Mouse (Mus musculus) limb, embryonic 15.5 days (tissue): Measurements from ENCODE around the gene Cnpy1. TPM values are rescaled to one million over a fixed set of nuclear protein-coding genes. Genes with fewer than 3 reads are reported as not detected.

ENCODE experiments used
- ATAC-seq: fragments of 200-750 bp; cut with Nextera tagmentation; 2 replicates; pipeline ENCODE4 v1.8.0; 2017; ENCODE audit warnings: low read depth, moderate TSS enrichment; ENCODE audit not compliant: insufficient number of reproducible peaks, low FRiP score, low TSS enrichment
- H3K27ac ChIP-seq: fragments of 300-500 bp; sonication (generic); 2 replicates; pipeline ENCODE4 v1.5.1; 2015; ENCODE audit warnings: moderate library complexity, mild to moderate bottlenecking, inconsistent platforms
- H3K27me3 ChIP-seq: fragments of 300-500 bp; sonication (generic); 2 replicates; pipeline ENCODE4 v1.6.1; 2015; ENCODE audit warnings: inconsistent platforms
- H3K36me3 ChIP-seq: fragments of 300-500 bp; sonication (generic); 2 replicates; pipeline ENCODE4 v1.6.1; 2015; ENCODE audit warnings: inconsistent platforms
- H3K4me1 ChIP-seq: fragments of 300-500 bp; sonication (generic); 2 replicates; pipeline ENCODE4 v1.6.1; 2015; ENCODE audit warnings: inconsistent platforms
- H3K4me2 ChIP-seq: fragments of 300-500 bp; sonication (generic); 2 replicates; pipeline ENCODE4 v1.6.1; 2015; ENCODE audit warnings: mild to moderate bottlenecking, inconsistent platforms
- H3K4me3 ChIP-seq: fragments of 300-500 bp; sonication (generic); 2 replicates; pipeline ENCODE4 v1.5.1; 2015; ENCODE audit warnings: mild to moderate bottlenecking, inconsistent platforms
- H3K9ac ChIP-seq: fragments of 300-500 bp; sonication (generic); 2 replicates; pipeline ENCODE4 v1.6.1; 2015; ENCODE audit warnings: inconsistent platforms
- H3K9me3 ChIP-seq: fragments of 300-500 bp; sonication (generic); 2 replicates; pipeline ENCODE4 v1.6.1; 2016; ENCODE audit warnings: inconsistent platforms
- WGBS: fragments of 180-500 bp; shearing (Covaris S2); methylation state at CpG from one replicate; pipeline ENCODE4 v1.1.7; 2015; 5-methylcytosine and 5-hydroxymethylcytosine counted together
- polyA plus RNA-seq: library from polyadenylated mRNA; unstranded; fragments of >200 nt; fragmentation: Nextera tagmentation; extraction: Ambion mirVana; gene quantifications from 2 replicates; pipeline ENCODE4 v1.2.1, GENCODE M21; 2015

Gene Cnpy1
- polyA plus RNA-seq, 1 experiment from 2014 or later: not detected

- Histone ChIP-seq H3K27ac (no peak overlapping the region), H3K27me3 (peaks cover 94% of the 10 kb centered on the region), H3K9ac (no peak overlapping the region), H3K4me1 (peaks cover 30% of the 10 kb centered on the region), H3K9me3 (no peaks in the 10 kb centered on the region), H3K4me3 (no peak overlapping the region), H3K4me2 (no peak overlapping the region), H3K36me3 (no peaks in the 10 kb centered on the region)
- ATAC-seq: no peak
- WGBS: 4% methylated on average over 5 of the region's 5 CpGs
Observed at GRCm38 (mm10) chr5:28169166-28169801, 76.3 kb downstream of the Cnpy1 start.

GRCm38 (mm10) chr5:28168253-28169165, 77.1 kb downstream of the Cnpy1 start:
- WGBS: 2% methylated on average over 36 of the region's 36 CpGs
- H3K9ac ChIP-seq: no peak overlapping the region
- peaks cover 94% of the 10 kb centered on the region for H3K27me3 ChIP-seq
- H3K27ac ChIP-seq: no peak overlapping the region
- peaks cover 30% of the 10 kb centered on the region for H3K4me1 ChIP-seq
- H3K9me3 ChIP-seq: no peaks in the 10 kb centered on the region
- no peak overlapping the region for H3K4me2 ChIP-seq
- H3K36me3 ChIP-seq: no peaks in the 10 kb centered on the region
- ATAC-seq: no peak
- peak overlapping the region; percentile 12 for H3K4me3 ChIP-seq

- H3K4me1 ChIP-seq: peaks cover 30% of the 10 kb centered on the region
- no peak overlapping the region for H3K27ac ChIP-seq
- no peak for ATAC-seq
- WGBS: 2% methylated on average over 29 of the region's 29 CpGs
- H3K9ac ChIP-seq: no peak overlapping the region
- no peaks in the 10 kb centered on the region for H3K9me3 ChIP-seq
- no peaks in the 10 kb centered on the region for H3K36me3 ChIP-seq
- no peak overlapping the region for H3K4me2 ChIP-seq
- H3K4me3 ChIP-seq: peak overlapping the region; percentile 12
- H3K27me3 ChIP-seq: peaks cover 93% of the 10 kb centered on the region
Observed at GRCm38 (mm10) chr5:28167611-28168252, 77.9 kb downstream of the Cnpy1 start.

- peak overlapping the region; percentile 47 for H3K4me3 ChIP-seq
- H3K9me3 ChIP-seq: no peaks in the 10 kb centered on the region
- WGBS: under 1% methylated on average over 111 of the region's 111 CpGs
- peaks cover 34% of the 10 kb centered on the region for H3K4me1 ChIP-seq
- no peak overlapping the region for H3K27ac ChIP-seq
- H3K4me2 ChIP-seq: peak overlapping the region; percentile 94
- ATAC-seq: no peak
- 0 out of 2 replicates have a peak overlapping the region, but pooled peaks have one; percentile 8 for H3K9ac ChIP-seq
- peaks cover 93% of the 10 kb centered on the region for H3K27me3 ChIP-seq
- no peaks in the 10 kb centered on the region for H3K36me3 ChIP-seq
Observed at GRCm38 (mm10) chr5:28166256-28167231, 79.1 kb downstream of the Cnpy1 start.

- H3K4me2 ChIP-seq: peak within 1 kb of the TSS; percentile 94
- H3K36me3 ChIP-seq: no peaks in the 10 kb centered on the region
- no peaks in the 10 kb centered on the region for H3K9me3 ChIP-seq
- H3K27me3 ChIP-seq: peaks cover 94% of the 10 kb centered on the region
- WGBS: under 1% methylated on average over 84 of the region's 113 CpGs
- peaks cover 31% of the 10 kb centered on the region for H3K4me1 ChIP-seq
- H3K9ac ChIP-seq: 0 out of 2 replicates have a peak within 1 kb of the TSS, but pooled peaks have one; percentile 8
- H3K4me3 ChIP-seq: peak within 1 kb of the TSS; percentile 47
- peak; percentile 35; the same call in 1 of the 2 replicates for ATAC-seq
- no peak within 1 kb of the TSS for H3K27ac ChIP-seq
Observed at GRCm38 (mm10) chr5:28165358-28166255, 80.0 kb downstream of the Cnpy1 start, which contains the start of gene En2. Gene En2, plus strand, starts transcription at chr5:28165694.

- no peaks in the 10 kb centered on the region for H3K36me3 ChIP-seq
- WGBS: 3% methylated on average over 1 of the region's 1 CpGs
- no peak overlapping the region for H3K9ac ChIP-seq
- no peak overlapping the region for H3K4me2 ChIP-seq
- H3K27ac ChIP-seq: no peak overlapping the region
- no peak overlapping the region for H3K4me3 ChIP-seq
- peaks cover 33% of the 10 kb centered on the region for H3K4me1 ChIP-seq
- ATAC-seq: no peak
- H3K9me3 ChIP-seq: no peaks in the 10 kb centered on the region
- H3K27me3 ChIP-seq: peaks cover 96% of the 10 kb centered on the region
Observed at GRCm38 (mm10) chr5:28163926-28164325, 81.7 kb downstream of the Cnpy1 start.

- 0% methylated on average over 24 of the region's 24 CpGs for WGBS
- Histone ChIP-seq H3K4me3 (no peak overlapping the region), H3K9ac (no peak overlapping the region), H3K9me3 (no peaks in the 10 kb centered on the region), H3K4me1 (peaks cover 36% of the 10 kb centered on the region), H3K36me3 (no peaks in the 10 kb centered on the region), H3K27ac (no peak overlapping the region), H3K27me3 (peaks cover 96% of the 10 kb centered on the region), H3K4me2 (no peak overlapping the region)
- ATAC-seq: no peak
Observed at GRCm38 (mm10) chr5:28161938-28162402, 83.6 kb downstream of the Cnpy1 start.

GRCm38 (mm10) chr5:28161383-28161937, 84.1 kb downstream of the Cnpy1 start:
- no peak overlapping the region for H3K4me2 ChIP-seq
- no peak overlapping the region for H3K4me3 ChIP-seq
- WGBS: 2% methylated on average over 20 of the region's 20 CpGs

GRCm38 (mm10) chr5:28159891-28160470, 85.6 kb downstream of the Cnpy1 start:
- Histone ChIP-seq H3K9ac (no peak overlapping the region), H3K4me1 (peaks cover 18% of the 10 kb centered on the region), H3K9me3 (no peaks in the 10 kb centered on the region), H3K36me3 (no peaks in the 10 kb centered on the region), H3K4me2 (no peak overlapping the region), H3K27me3 (peaks cover 96% of the 10 kb centered on the region), H3K4me3 (no peak overlapping the region), H3K27ac (no peak overlapping the region)
- 4% methylated on average over 8 of the region's 8 CpGs for WGBS
- no peak for ATAC-seq

More at GRCm38 (mm10) chr5:28161383-28161937, 84.1 kb downstream of the Cnpy1 start:
- Histone ChIP-seq H3K9me3 (no peaks in the 10 kb centered on the region), H3K36me3 (no peaks in the 10 kb centered on the region), H3K9ac (no peak overlapping the region), H3K27me3 (peaks cover 96% of the 10 kb centered on the region), H3K4me1 (peaks cover 31% of the 10 kb centered on the region), H3K27ac (no peak overlapping the region)
- ATAC-seq: no peak

GRCm38 (mm10) chr5:28159072-28159458, 86.5 kb downstream of the Cnpy1 start:
- Histone ChIP-seq H3K9ac (no peak overlapping the region), H3K9me3 (no peaks in the 10 kb centered on the region), H3K36me3 (no peaks in the 10 kb centered on the region), H3K4me1 (peaks cover 18% of the 10 kb centered on the region), H3K4me3 (no peak overlapping the region), H3K4me2 (no peak overlapping the region), H3K27me3 (peaks cover 94% of the 10 kb centered on the region), H3K27ac (no peak overlapping the region)
- 1% methylated on average over 15 of the region's 15 CpGs for whole genome bisulfite sequencing
- no peak for ATAC-seq
